Mouse (Mus musculus): ENCODE measurements around the gene Myo19.

- TF ChIP-seq GATA1 (IDR thresholded peaks at IDR 0.05; ENCODE audit: borderline replicate concordance, low read length) (no peak), FLI1 (IDR thresholded peaks at IDR 0.05; ENCODE audit: low read length) (no peak)
Observed at GRCm38 (mm10) chr11:84919951-84920350, 40.0 kb downstream of the Myo19 start.

All from megakaryocyte, embryonic 14.5 days (primary cell).